Mouse (Mus musculus) lung, embryonic 16.5 days (tissue): ENCODE data around the gene Bhlhe40. TPM values are rescaled to one million over a fixed set of nuclear protein-coding genes. Genes with fewer than 3 reads are reported as not detected.

Experiments used
- ATAC-seq: fragments of 200-750 bp; cut with Nextera tagmentation; 2 replicates; pipeline ENCODE4 v1.8.0; 2017; ENCODE audit warnings: low read depth, mild to moderate bottlenecking, moderate library complexity
- H3K27ac ChIP-seq: fragments of 300-500 bp; sonication (generic); 2 replicates; pipeline ENCODE4 v1.5.1; 2014; ENCODE audit warnings: mild to moderate bottlenecking, control low read depth, low read length
- H3K27me3 ChIP-seq: fragments of 300-500 bp; sonication (generic); 2 replicates; pipeline ENCODE4 v1.6.1; 2014; ENCODE audit warnings: low read depth, low read length, mixed read lengths; ENCODE audit not compliant: control insufficient read depth, insufficient read depth
- H3K36me3 ChIP-seq: fragments of 300-500 bp; sonication (generic); 2 replicates; pipeline ENCODE4 v1.6.1; 2014; ENCODE audit warnings: low read length; ENCODE audit not compliant: control insufficient read depth, insufficient read depth
- H3K4me1 ChIP-seq: fragments of 300-500 bp; sonication (generic); replicated peaks from 2 replicates; pipeline ENCODE4 v1.6.1; 2014; ENCODE audit warnings: low read length, mixed read lengths; ENCODE audit not compliant: control insufficient read depth, insufficient read depth
- H3K4me2 ChIP-seq: fragments of 300-500 bp; sonication (generic); 2 replicates; pipeline ENCODE4 v1.6.1; 2014; ENCODE audit warnings: low read depth, low read length, control low read depth
- H3K4me3 ChIP-seq: fragments of 300-500 bp; sonication (generic); 2 replicates; pipeline ENCODE4 v1.5.1; 2014; ENCODE audit warnings: mild to moderate bottlenecking, low read length, control low read depth
- H3K9ac ChIP-seq: fragments of 300-500 bp; sonication (generic); 2 replicates; pipeline ENCODE4 v1.6.1; 2014; ENCODE audit warnings: low read length, control low read depth
- H3K9me3 ChIP-seq: fragments of 300-500 bp; sonication (generic); 2 replicates; pipeline ENCODE4 v1.6.1; 2016; ENCODE audit warnings: low read length; ENCODE audit not compliant: control insufficient read depth
- WGBS: fragments of 180-500 bp; shearing (Covaris S2); extraction: QIAGEN DNeasy Blood & Tissue Kit; methylation state at CpG from one replicate; pipeline ENCODE4 v1.1.7; 2014; 5-methylcytosine and 5-hydroxymethylcytosine counted together
- polyA plus RNA-seq: library from polyadenylated mRNA; unstranded; fragments of >200 nt; fragmentation: Nextera tagmentation; extraction: Ambion mirVana; gene quantifications from 2 replicates; pipeline ENCODE4 v1.2.1, GENCODE M21; 2015

Gene Bhlhe40
- polyA plus RNA-seq, 1 experiment from 2014 or later: 14.8 TPM

- Histone ChIP-seq H3K9me3 (no peaks in the 10 kb centered on the region), H3K4me2 (peak overlapping the region; percentile 64), H3K27me3 (no peaks in the 10 kb centered on the region), H3K4me1 (peaks cover 12% of the 10 kb centered on the region), H3K27ac (peak overlapping the region; percentile 90), H3K36me3 (peaks cover 3% of the 10 kb centered on the region; the same call in 1 of the 2 replicates), H3K4me3 (peak overlapping the region; percentile 38), H3K9ac (peak overlapping the region; percentile 70)
- 1% methylated on average over 30 of the region's 30 CpGs for WGBS
- ATAC-seq: peak; percentile 95
Measured at GRCm38 (mm10) chr6:108668321-108668786, 7.9 kb downstream of the Bhlhe40 start.

DNA sequence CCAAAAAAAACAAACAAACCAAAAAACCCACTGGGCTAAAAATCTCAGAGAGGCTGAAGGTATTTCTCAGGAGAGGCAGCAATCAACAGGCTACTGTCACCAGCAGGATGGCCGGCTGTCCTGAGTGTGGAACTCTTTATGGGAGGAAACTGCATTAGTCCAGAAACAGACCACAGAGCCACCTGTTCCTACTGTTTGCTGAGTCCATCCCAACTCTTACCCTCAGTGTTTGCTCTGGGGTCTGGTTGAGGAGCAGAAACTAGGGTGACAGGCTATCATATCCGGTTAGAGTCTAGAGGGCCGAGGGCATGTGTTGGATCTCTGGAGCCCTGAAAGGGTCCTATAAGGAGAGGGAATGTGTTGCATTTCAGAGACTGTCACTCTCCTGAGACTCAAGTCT lies 9.8 kb downstream of the Bhlhe40 start:
- no peaks in the 10 kb centered on the region for H3K9me3 ChIP-seq
- WGBS: 64% methylated on average over 3 of the region's 3 CpGs
- no peak overlapping the region for H3K9ac ChIP-seq
- H3K4me2 ChIP-seq: no peak overlapping the region
- H3K4me3 ChIP-seq: no peak overlapping the region
- no peaks in the 10 kb centered on the region for H3K27me3 ChIP-seq
- H3K36me3 ChIP-seq: no peaks in the 10 kb centered on the region
- no peak overlapping the region for H3K27ac ChIP-seq
- peaks cover 12% of the 10 kb centered on the region for H3K4me1 ChIP-seq
- ATAC-seq: no peak

- no peaks in the 10 kb centered on the region for H3K27me3 ChIP-seq
Measured at GRCm38 (mm10) chr6:108670821-108671220, 10.4 kb downstream of the Bhlhe40 start.

DNA sequence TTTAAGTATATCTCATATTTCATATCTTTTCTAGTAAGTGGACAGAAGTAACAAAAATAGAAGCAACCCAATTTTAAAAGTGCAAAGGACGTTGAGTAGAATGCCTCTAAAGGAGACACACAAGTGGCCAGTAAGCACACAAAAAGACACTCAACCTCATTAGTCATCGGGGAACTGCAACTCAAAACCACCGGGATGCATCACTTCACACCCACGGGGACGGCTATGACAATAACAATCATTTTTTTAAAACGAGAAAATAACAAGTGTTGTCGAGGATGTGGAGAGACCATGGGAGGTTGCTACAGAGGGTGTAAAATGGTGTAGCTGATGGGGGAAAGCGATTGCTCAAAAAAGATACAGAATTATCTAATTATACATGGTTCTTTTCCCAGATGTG lies 11.7 kb downstream of the Bhlhe40 start:
- H3K36me3 ChIP-seq: no peaks in the 10 kb centered on the region
- no peak overlapping the region for H3K9ac ChIP-seq
- H3K9me3 ChIP-seq: no peaks in the 10 kb centered on the region
- no peak overlapping the region for H3K27ac ChIP-seq
- H3K4me2 ChIP-seq: no peak overlapping the region
- ATAC-seq: no peak
- no peaks in the 10 kb centered on the region for H3K27me3 ChIP-seq
- no peak overlapping the region for H3K4me3 ChIP-seq
- 56% methylated on average over 8 of the region's 8 CpGs for WGBS
- H3K4me1 ChIP-seq: peaks cover 12% of the 10 kb centered on the region

More at GRCm38 (mm10) chr6:108670821-108671220, 10.4 kb downstream of the Bhlhe40 start:
- ATAC-seq: no peak
- Histone ChIP-seq H3K4me2 (no peak overlapping the region), H3K4me3 (no peak overlapping the region), H3K9me3 (no peaks in the 10 kb centered on the region), H3K9ac (no peak overlapping the region), H3K36me3 (no peaks in the 10 kb centered on the region), H3K4me1 (peaks cover 12% of the 10 kb centered on the region), H3K27ac (no peak overlapping the region)
- 62% methylated on average over 3 of the region's 3 CpGs for WGBS

GRCm38 (mm10) chr6:108674221-108674620 lies 13.8 kb downstream of the Bhlhe40 start:
- H3K4me1 ChIP-seq: no peaks in the 10 kb centered on the region
- no peaks in the 10 kb centered on the region for H3K27me3 ChIP-seq
- H3K4me2 ChIP-seq: no peak overlapping the region
- no peak overlapping the region for H3K27ac ChIP-seq
- ATAC-seq: no peak
- H3K36me3 ChIP-seq: no peaks in the 10 kb centered on the region
- no peaks in the 10 kb centered on the region for H3K9me3 ChIP-seq
- H3K4me3 ChIP-seq: no peak overlapping the region
- no peak overlapping the region for H3K9ac ChIP-seq
- WGBS: 88% methylated on average over 2 of the region's 2 CpGs

GRCm38 (mm10) chr6:108676783-108677340 lies 16.4 kb downstream of the Bhlhe40 start:
- no peak overlapping the region for H3K9ac ChIP-seq
- no peaks in the 10 kb centered on the region for H3K4me1 ChIP-seq
- no peaks in the 10 kb centered on the region for H3K36me3 ChIP-seq
- no peak overlapping the region for H3K4me2 ChIP-seq
- WGBS: 90% methylated on average over 9 of the region's 9 CpGs
- no peaks in the 10 kb centered on the region for H3K9me3 ChIP-seq
- H3K27ac ChIP-seq: no peak overlapping the region
- no peak for ATAC-seq
- H3K4me3 ChIP-seq: no peak overlapping the region
- no peaks in the 10 kb centered on the region for H3K27me3 ChIP-seq

- no peaks in the 10 kb centered on the region for H3K36me3 ChIP-seq
- no peak overlapping the region for H3K4me2 ChIP-seq
- H3K4me1 ChIP-seq: no peaks in the 10 kb centered on the region
- H3K4me3 ChIP-seq: no peak overlapping the region
- no peak for ATAC-seq
- no peaks in the 10 kb centered on the region for H3K9me3 ChIP-seq
- H3K27me3 ChIP-seq: no peaks in the 10 kb centered on the region
- H3K9ac ChIP-seq: no peak overlapping the region
- 87% methylated on average over 4 of the region's 4 CpGs for WGBS
- H3K27ac ChIP-seq: no peak overlapping the region
Measured at GRCm38 (mm10) chr6:108677697-108678096, 17.3 kb downstream of the Bhlhe40 start.

DNA sequence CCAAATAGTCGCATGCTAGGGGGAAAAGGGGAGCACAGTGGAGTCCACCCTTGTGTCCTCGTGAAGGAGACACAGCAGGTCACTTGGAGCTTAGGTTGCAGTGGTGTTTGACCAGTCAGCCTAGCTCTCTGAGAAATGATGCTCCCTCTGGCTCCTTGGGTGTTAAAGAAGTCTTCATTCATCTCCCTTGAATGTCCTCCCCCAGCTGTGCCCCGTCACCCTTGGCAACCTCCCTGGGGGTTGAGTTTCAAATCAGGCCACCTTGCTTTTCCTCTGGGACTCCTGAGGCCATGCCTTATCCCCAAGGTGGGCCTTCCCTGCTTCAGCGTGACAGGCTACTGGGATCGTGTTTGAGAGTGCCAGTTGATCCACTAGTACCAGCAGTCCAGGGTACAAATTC lies 17.8 kb downstream of the Bhlhe40 start:
- H3K9me3 ChIP-seq: no peaks in the 10 kb centered on the region
- no peak overlapping the region for H3K9ac ChIP-seq
- H3K27me3 ChIP-seq: no peaks in the 10 kb centered on the region
- no peak overlapping the region for H3K4me2 ChIP-seq
- H3K36me3 ChIP-seq: no peaks in the 10 kb centered on the region
- H3K4me3 ChIP-seq: no peak overlapping the region
- no peak for ATAC-seq
- no peak overlapping the region for H3K27ac ChIP-seq
- 62% methylated on average over 5 of the region's 5 CpGs for WGBS
- H3K4me1 ChIP-seq: no peaks in the 10 kb centered on the region

DNA sequence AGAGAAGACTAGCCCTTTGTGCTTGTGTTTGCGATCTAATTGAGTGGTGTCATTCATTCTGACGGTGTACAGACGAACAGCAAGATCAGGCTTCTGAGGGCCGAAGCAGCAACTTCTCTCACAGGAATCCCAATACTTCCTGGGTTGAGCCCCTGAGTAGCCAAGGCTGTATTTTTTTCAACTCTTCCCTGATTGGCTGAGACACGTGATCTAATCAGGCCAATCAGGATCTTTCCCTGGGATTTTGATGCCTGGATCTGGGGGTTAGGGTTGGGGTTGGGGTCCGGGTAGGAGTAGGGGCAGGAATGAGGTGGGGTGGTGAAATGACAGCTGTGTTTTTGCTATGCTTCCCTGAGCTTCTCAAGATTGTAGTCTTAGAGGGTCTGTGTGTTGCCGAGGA lies 20.1 kb downstream of the Bhlhe40 start:
- no peaks in the 10 kb centered on the region for H3K27me3 ChIP-seq
- no peak overlapping the region for H3K4me3 ChIP-seq
- no peak for ATAC-seq
- no peak overlapping the region for H3K9ac ChIP-seq
- no peak overlapping the region for H3K27ac ChIP-seq
- H3K4me1 ChIP-seq: no peaks in the 10 kb centered on the region
- no peaks in the 10 kb centered on the region for H3K9me3 ChIP-seq
- 75% methylated on average over 7 of the region's 7 CpGs for WGBS
- no peak overlapping the region for H3K4me2 ChIP-seq
- no peaks in the 10 kb centered on the region for H3K36me3 ChIP-seq

DNA sequence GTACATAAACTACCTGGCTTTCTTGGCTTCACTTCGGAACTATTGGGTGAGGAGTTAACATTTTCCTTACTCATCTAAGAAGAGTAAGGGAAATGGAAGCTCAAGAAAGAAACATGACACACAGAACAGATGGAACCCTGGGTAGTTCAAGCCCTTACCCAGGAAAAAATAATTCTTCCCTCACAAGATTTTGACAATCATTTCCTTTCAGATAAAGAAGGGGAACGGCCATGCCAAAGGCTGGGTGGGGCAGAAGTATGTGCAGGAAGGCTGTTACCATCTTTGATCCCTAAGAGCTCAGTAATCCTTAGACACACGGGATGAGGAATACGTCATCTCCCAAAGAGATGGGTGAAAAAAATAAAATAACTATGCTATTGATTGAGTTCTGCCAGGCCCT lies 20.7 kb downstream of the Bhlhe40 start:
- H3K9ac ChIP-seq: no peak overlapping the region
- H3K4me1 ChIP-seq: no peaks in the 10 kb centered on the region
- no peak overlapping the region for H3K4me2 ChIP-seq
- 66% methylated on average over 4 of the region's 4 CpGs for WGBS
- H3K36me3 ChIP-seq: no peaks in the 10 kb centered on the region
- H3K4me3 ChIP-seq: no peak overlapping the region
- no peak for ATAC-seq
- H3K27ac ChIP-seq: no peak overlapping the region
- no peaks in the 10 kb centered on the region for H3K27me3 ChIP-seq
- no peaks in the 10 kb centered on the region for H3K9me3 ChIP-seq
